Mouse (Mus musculus) splenic B cell, adult 2 months (primary cell): ENCODE results near the gene Gm28553.
"Not testable (repeated sequence)": the region's sequence is repeated elsewhere in the genome, so short reads cannot be mapped to it uniquely, and the experiment has no call there.

Source experiments
- DNase-seq: peaks from one replicate; pipeline ENCODE4 v3.0.0-alpha.2; 2011; ENCODE audit warnings: low read depth, low spot score
- H3K27me3 ChIP-seq: 2 replicates; pipeline ENCODE4 v1.6.1; 2012; ENCODE audit warnings: mild to moderate bottlenecking, low read length, moderate library complexity, mixed read lengths; ENCODE audit not compliant: control insufficient read depth, poor library complexity, insufficient read depth, severe bottlenecking
- H3K36me3 ChIP-seq: 2 replicates; pipeline ENCODE4 v1.6.1; 2012; ENCODE audit warnings: mild to moderate bottlenecking, low read length, moderate library complexity, mixed read lengths; ENCODE audit not compliant: control insufficient read depth, poor library complexity, insufficient read depth, severe bottlenecking

The Gm28553 gene

DNA sequence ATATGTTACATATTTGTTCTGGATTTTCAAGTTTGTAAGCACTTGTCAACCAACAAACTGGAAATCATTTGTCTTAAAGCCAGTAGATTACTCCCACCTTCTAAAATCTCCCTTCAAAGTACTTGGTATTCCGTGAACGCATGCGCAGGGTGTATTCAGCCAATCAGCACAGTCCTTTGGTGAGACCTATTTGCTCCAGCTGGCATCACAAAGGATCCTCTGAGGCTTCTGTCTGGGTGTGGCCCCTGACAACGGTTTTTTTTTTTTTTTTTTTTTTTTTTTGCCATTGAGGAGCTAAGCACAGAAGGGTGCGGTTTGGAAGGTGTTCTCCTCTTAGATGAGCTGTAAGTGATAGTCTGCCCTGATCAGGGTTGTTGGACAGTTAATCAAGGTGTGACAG, at the start of gene Gm28553:
Gm28553 (plus strand) TSS at position 301 of the 400 bp plus-strand sequence.
- DNase-seq, H3K36me3 ChIP-seq, H3K27me3 ChIP-seq: not testable (repeated sequence)
